Mouse (Mus musculus) hematopoietic stem cell, adult 5-6 weeks (primary cell): ENCODE results near the gene Tada2a. TPM values are rescaled to one million over a fixed set of nuclear protein-coding genes. Genes with fewer than 3 reads are reported as not detected.

ENCODE experiments used
- ATAC-seq, 2 experiments: fragments of 125-278 bp in 1 of 2; replicated peaks in 1 of 2; 2 replicates each; pipeline ENCODE4 v1.8.0; 2016 to 2017; ENCODE audit warnings: inconsistent platforms in 2 of 2, mild to moderate bottlenecking in 2 of 2, moderate number of reproducible peaks in 2 of 2, low read depth in 1 of 2, moderate TSS enrichment in 1 of 2; ENCODE audit not compliant: low FRiP score in 2 of 2, poor library complexity in 2 of 2, severe bottlenecking in 2 of 2, insufficient read depth in 1 of 2, low TSS enrichment in 1 of 2
- total RNA-seq: library from RNA; stranded (forward); fragments of 172-1452, 232-1000 nt; gene quantifications from 2 replicates; pipeline ENCODE4 v1.2.3, GENCODE M21; 2017

The Tada2a gene
- total RNA-seq, 1 experiment from 2014 or later, result 25.0 TPM

GRCm38 (mm10) chr11:84121051-84121956 lies 8.1 kb downstream of the Tada2a start:
- ATAC-seq, result no peak

GRCm38 (mm10) chr11:84117431-84117830 lies 12.0 kb downstream of the Tada2a start:
- ATAC-seq, result no peak

GRCm38 (mm10) chr11:84116221-84116620 lies 13.2 kb downstream of the Tada2a start:
- ATAC-seq, result no peak

GRCm38 (mm10) chr11:84115646-84116045 lies 13.8 kb downstream of the Tada2a start:
- no peak for ATAC-seq

- ATAC-seq, result no peak
These were observed 15.8 kb downstream of the Tada2a start for GRCm38 (mm10) chr11:84113623-84114022.

GRCm38 (mm10) chr11:84107137-84107536 lies 22.3 kb downstream of the Tada2a start:
- ATAC-seq, result no peak

DNA sequence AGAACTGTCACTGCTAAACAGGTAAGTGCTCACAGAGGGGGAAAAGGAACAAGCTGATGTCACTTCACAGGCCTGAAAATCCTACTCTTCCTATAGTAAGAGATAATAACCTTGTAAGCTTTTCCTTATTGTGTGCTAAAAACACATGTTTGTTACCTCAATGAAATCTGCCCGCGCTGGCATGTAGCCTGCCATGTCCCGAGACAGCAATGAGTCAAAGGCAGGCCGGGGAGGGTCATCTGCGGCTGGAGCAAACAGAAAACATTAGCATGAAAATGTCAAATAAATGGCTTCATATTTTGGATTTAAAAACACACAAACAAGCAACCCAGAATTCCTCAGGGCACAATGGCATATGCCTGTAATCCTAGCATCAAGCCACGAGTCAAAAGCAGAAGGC lies 25.4 kb downstream of the Tada2a start:
- no peak for ATAC-seq

GRCm38 (mm10) chr11:84101182-84101581 lies 28.2 kb downstream of the Tada2a start:
- ATAC-seq, result no peak

- no peak for ATAC-seq
These were observed 32.0 kb downstream of the Tada2a start for GRCm38 (mm10) chr11:84097251-84097998.

GRCm38 (mm10) chr11:84095084-84095483 lies 34.3 kb downstream of the Tada2a start:
- ATAC-seq, result no peak

GRCm38 (mm10) chr11:84090572-84090971 lies 38.8 kb downstream of the Tada2a start:
- ATAC-seq, result no peak

- no peak for ATAC-seq
These were observed 47.5 kb downstream of the Tada2a start for GRCm38 (mm10) chr11:84081901-84082300.

GRCm38 (mm10) chr11:84080327-84080726 lies 49.1 kb downstream of the Tada2a start:
- ATAC-seq, result no peak

- ATAC-seq, result no peak
These were observed 49.5 kb downstream of the Tada2a start for GRCm38 (mm10) chr11:84079887-84080286.

GRCm38 (mm10) chr11:84079361-84079760 lies 50.0 kb downstream of the Tada2a start:
- no peak for ATAC-seq

GRCm38 (mm10) chr11:84078601-84079000 lies 50.8 kb downstream of the Tada2a start:
- ATAC-seq, result no peak

DNA sequence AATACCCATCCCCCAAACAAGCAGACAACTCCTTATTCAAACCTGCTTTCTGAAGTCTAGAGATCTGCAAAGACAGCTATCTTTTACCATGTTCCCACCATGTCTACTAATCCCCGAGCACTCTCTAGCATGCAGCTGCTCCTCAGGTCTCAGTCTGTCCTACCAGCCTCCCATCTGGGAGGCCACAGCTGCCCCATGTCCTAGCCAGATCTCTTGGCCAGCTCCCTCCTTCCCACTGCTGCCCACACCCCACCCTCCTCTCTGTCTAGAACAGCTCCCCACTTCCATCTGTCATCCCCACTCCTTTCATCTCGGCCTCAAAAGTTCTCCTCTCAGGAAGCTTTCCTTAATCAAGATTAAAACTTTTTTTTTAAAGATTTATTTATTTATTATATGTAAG lies 52.4 kb downstream of the Tada2a start:
- ATAC-seq, result no peak
